Mouse (Mus musculus) telencephalon, adult 2 months (tissue): Measurements from ENCODE around the gene Olfr1112.
"Not testable (repeated sequence)": the region's sequence is repeated elsewhere in the genome, so short reads cannot be mapped to it uniquely, and the experiment has no call there.

Source experiments
- DNase-seq: peaks from one replicate; pipeline ENCODE4 v3.0.0-alpha.2; 2011; ENCODE audit warnings: low read depth, low spot score

The Olfr1112 gene

DNA sequence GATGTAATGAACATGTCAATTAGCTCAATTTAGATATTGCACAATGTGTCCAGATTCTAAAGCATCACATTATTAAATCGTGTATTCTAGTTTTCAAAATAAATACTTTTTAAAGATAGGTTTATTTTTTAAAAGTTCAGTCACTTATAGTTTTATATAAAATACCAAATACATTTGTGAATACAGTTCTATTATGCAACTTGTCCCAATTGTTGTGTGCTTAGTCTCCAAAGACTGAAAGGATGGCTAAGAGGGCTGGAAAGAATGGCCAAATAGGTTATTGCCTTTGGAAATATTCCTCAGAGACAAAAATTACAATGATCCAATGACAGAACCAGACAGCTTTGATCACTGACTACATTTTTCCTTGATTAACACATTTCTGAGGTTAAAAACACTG is at the start of gene Olfr1112:
Olfr1112 (plus strand) TSS at position 301 of the 400 bp plus-strand sequence.
- no peak for DNase-seq

- no peak for DNase-seq
These were observed 47.4 kb upstream of the Olfr1112 start, which contains the start of gene Olfr1110 for GRCm38 (mm10) chr2:87140200-87140599. Olfr1110 (minus strand) TSS chr2:87140300.

GRCm38 (mm10) chr2:87152524-87152923 is 35.1 kb upstream of the Olfr1112 start, which contains the start of gene Olfr1111:
Olfr1111 (minus strand) TSS chr2:87152624.
- no peak for DNase-seq

DNA sequence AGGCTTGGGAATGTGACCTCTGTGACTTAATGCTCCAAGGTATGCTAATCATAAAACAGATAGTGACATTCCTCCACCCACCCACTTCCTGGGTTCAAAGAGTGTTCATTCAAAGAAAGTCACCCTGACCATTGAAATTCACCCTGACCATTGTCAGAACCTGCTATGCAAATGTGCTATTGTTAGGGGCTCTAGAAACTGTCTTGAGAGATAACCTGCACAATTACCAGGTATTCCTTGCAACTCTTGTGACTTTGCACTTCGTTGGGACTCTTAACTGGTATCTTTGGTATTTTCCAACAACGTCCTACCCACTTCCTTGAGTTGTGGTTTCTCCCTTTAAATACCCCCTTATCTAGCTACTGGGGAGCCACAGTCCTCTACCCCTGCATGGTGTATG is 19.9 kb upstream of the Olfr1112 start:
- not testable (repeated sequence) for DNase-seq

GRCm38 (mm10) chr2:87208670-87209069 is 21.1 kb downstream of the Olfr1112 start, which contains the start of gene Olfr1113:
Olfr1113 (plus strand) TSS chr2:87208970.
- no peak for DNase-seq
